Comparison of ENCODE assay signal across 9 mouse cellular contexts in genomic region chr7:64326892-64327291, GRCm38 (mm10). TPM values are rescaled to one million over a fixed set of nuclear protein-coding genes. Genes with fewer than 3 reads are reported as not detected.
A peak's percentile ranks its signal among the peaks of the same experiment; 100 is the strongest.
DNase-seq lines count a peak whose midpoint lies in the region; ATAC-seq and TF ChIP-seq lines count a peak whose summit lies in the region.
"Had no signal": no experiment of that assay in that cellular context is flagged by ENCODE, and none has a peak within 500 bp of the region (broad histone marks: within the 10 kb centered on the region; RNA-seq: fewer than 3 reads in every experiment).

No protein-coding gene starts in this region.

- peaks cover 11% of the 10 kb centered on the region for H3K36me3 ChIP-seq in forebrain, postnatal 0 days (ENCODE audit: insufficient read depth)
- H3K36me3 ChIP-seq in hindbrain, embryonic 14.5 days (replicated peaks; ENCODE audit: control insufficient read depth, insufficient read depth): peaks cover 11% of the 10 kb centered on the region

- H3K27ac ChIP-seq in forebrain, postnatal 0 days (ENCODE audit: low read depth, low read length): no peak overlapping the region
- no peak overlapping the region for H3K27ac ChIP-seq in hindbrain, embryonic 14.5 days
- H3K27ac ChIP-seq: limb, embryonic 15.5 days had no signal

- TF ChIP-seq CTCF in forebrain, postnatal 0 days (IDR thresholded peaks at IDR 0.05; ENCODE audit: low read depth): peak; percentile 83

- 6% methylated on average over 1 of the region's 1 CpGs for WGBS in forebrain, postnatal 0 days
- 33% methylated on average over 1 of the region's 1 CpGs for WGBS in hindbrain, embryonic 14.5 days

- peak; percentile 81 for ATAC-seq in forebrain, postnatal 0 days
- peak; percentile 65 for ATAC-seq in hindbrain, embryonic 14.5 days (ENCODE audit: low FRiP score)

- H3K9me3 ChIP-seq in forebrain, postnatal 0 days (ENCODE audit: low read length): no peaks in the 10 kb centered on the region
- H3K9me3 ChIP-seq in hindbrain, embryonic 14.5 days (ENCODE audit: control insufficient read depth, low read length): no peaks in the 10 kb centered on the region
- H3K9me3 ChIP-seq: limb, embryonic 15.5 days had no signal

- DNase-seq in MEL-GATA-1-ER (ENCODE audit: extremely low read depth, low read depth): peak; percentile 50
- peak; percentile 79 to 86 for DNase-seq in cerebellum, adult 18-20 months
- peak; percentile 72 for DNase-seq in forebrain, postnatal 0 days
- DNase-seq in hindbrain, embryonic 14.5 days (ENCODE audit: low spot score): peak; percentile 76
- peak; percentile 74 to 79 for DNase-seq in layer of hippocampus, postnatal 14 days (ENCODE audit: low spot score in 2 of 2)
- DNase-seq in lung, postnatal 36 days: peak; percentile 92
- DNase-seq in retina, embryonic 14.5 days (ENCODE audit: low spot score): peak; percentile 90
- peak; percentile 90 for DNase-seq in thymus, postnatal 25 days

- no peak overlapping the region for H3K9ac ChIP-seq in forebrain, postnatal 0 days
- no peak overlapping the region for H3K9ac ChIP-seq in hindbrain, embryonic 14.5 days
- H3K9ac ChIP-seq: limb, embryonic 15.5 days had no signal

- no peak overlapping the region for H3K4me3 ChIP-seq in forebrain, postnatal 0 days (ENCODE audit: low read depth, low read length)
- H3K4me3 ChIP-seq in hindbrain, embryonic 14.5 days (replicated peaks; ENCODE audit: low read length): no peak overlapping the region
- H3K4me3 ChIP-seq: limb, embryonic 15.5 days had no signal

- H3K27me3 ChIP-seq in forebrain, postnatal 0 days (ENCODE audit: insufficient read depth, low read length): no peaks in the 10 kb centered on the region
- H3K27me3 ChIP-seq in hindbrain, embryonic 14.5 days (ENCODE audit: control insufficient read depth, insufficient read depth, low read length): no peaks in the 10 kb centered on the region
- H3K27me3 ChIP-seq: limb, embryonic 15.5 days had no signal

- no peak overlapping the region for H3K4me2 ChIP-seq in forebrain, postnatal 0 days (ENCODE audit: low read depth)
- H3K4me2 ChIP-seq in hindbrain, embryonic 14.5 days (replicated peaks): no peak overlapping the region
- H3K4me2 ChIP-seq: limb, embryonic 15.5 days had no signal

- no peaks in the 10 kb centered on the region for H3K4me1 ChIP-seq in forebrain, postnatal 0 days (ENCODE audit: insufficient read depth)
- H3K4me1 ChIP-seq in hindbrain, embryonic 14.5 days (replicated peaks; ENCODE audit: control insufficient read depth, insufficient read depth, low read length): no peaks in the 10 kb centered on the region
- H3K4me1 ChIP-seq: limb, embryonic 15.5 days had no signal

RNA-seq across cellular contexts. Expression of gene Mtmr10, which starts 39.4 kb away (rescaled TPM):
- total RNA-seq in forebrain, postnatal 0 days (2014; rRNA removed): 9.0 and 9.5 TPM in 2 replicates
- 3.5 and 6.0 TPM in 2 replicates for polyA plus RNA-seq in forebrain, postnatal 0 days (2015; fragmentation: Nextera tagmentation; extraction: Ambion mirVana)
- 15.0 and 15.4 TPM in 2 replicates for polyA plus RNA-seq in hindbrain, embryonic 14.5 days (2014; fragmentation: Nextera tagmentation; extraction: Ambion mirVana)
- total RNA-seq in layer of hippocampus, postnatal 14 days (2021): 10 to 100 TPM; 16.1 to 18.1 TPM

RNA-seq across cellular contexts. Expression of gene Fan1, which starts 47.0 kb away (rescaled TPM):
- total RNA-seq in forebrain, postnatal 0 days (2014; rRNA removed): 6.5 and 11.2 TPM in 2 replicates
- polyA plus RNA-seq in forebrain, postnatal 0 days (2015; fragmentation: Nextera tagmentation; extraction: Ambion mirVana): 1.6 and 4.0 TPM in 2 replicates
- polyA plus RNA-seq in hindbrain, embryonic 14.5 days (2014; fragmentation: Nextera tagmentation; extraction: Ambion mirVana): 3.5 and 5.0 TPM in 2 replicates
- 10 to 100 TPM; 10.4 to 12.1 TPM for total RNA-seq in layer of hippocampus, postnatal 14 days (2021)
